Mouse (Mus musculus): ENCODE measurements around the gene Ints3. TPM values are rescaled to one million over a fixed set of nuclear protein-coding genes. Genes with fewer than 3 reads are reported as not detected.

The Ints3 gene
- polyA plus RNA-seq, 1 experiment from 2014 or later, result 26.0 TPM

Other genes starting within 250 kb of the Ints3 start
- gene Rps27, start 220.0 kb downstream of the Ints3 start, polyA plus RNA-seq (2014; fragmentation: Nextera tagmentation; extraction: Ambion mirVana), result 2,089 and 2,268 TPM in 2 replicates
- gene Rab13, start 219.9 kb downstream of the Ints3 start, polyA plus RNA-seq (2014; fragmentation: Nextera tagmentation; extraction: Ambion mirVana), result 18.1 and 19.8 TPM in 2 replicates
- 112 and 114 TPM in 2 replicates for gene Jtb, start 202.0 kb downstream of the Ints3 start, polyA plus RNA-seq (2014; fragmentation: Nextera tagmentation; extraction: Ambion mirVana)
- gene Creb3l4, start 190.1 kb downstream of the Ints3 start, polyA plus RNA-seq (2014; fragmentation: Nextera tagmentation; extraction: Ambion mirVana), result 5.2 and 6.1 TPM in 2 replicates
- 88.1 and 90.9 TPM in 2 replicates for gene Slc39a1, start 185.4 kb downstream of the Ints3 start, polyA plus RNA-seq (2014; fragmentation: Nextera tagmentation; extraction: Ambion mirVana)
- gene Crtc2, start 179.5 kb downstream of the Ints3 start, polyA plus RNA-seq (2014; fragmentation: Nextera tagmentation; extraction: Ambion mirVana), result 14.2 and 14.4 TPM in 2 replicates
- 4.1 and 4.7 TPM in 2 replicates for gene Dennd4b, start 168.4 kb downstream of the Ints3 start, polyA plus RNA-seq (2014; fragmentation: Nextera tagmentation; extraction: Ambion mirVana)
- 13.2 and 13.4 TPM in 2 replicates for gene Gatad2b, start 140.4 kb downstream of the Ints3 start, polyA plus RNA-seq (2014; fragmentation: Nextera tagmentation; extraction: Ambion mirVana)
- 24.3 and 26.2 TPM in 2 replicates for gene Slc27a3, start 43.7 kb downstream of the Ints3 start, polyA plus RNA-seq (2014; fragmentation: Nextera tagmentation; extraction: Ambion mirVana)
- gene Npr1, start 32.2 kb upstream of the Ints3 start, polyA plus RNA-seq (2014; fragmentation: Nextera tagmentation; extraction: Ambion mirVana), result 6.7 and 8.2 TPM in 2 replicates
- 137 and 166 TPM in 2 replicates for gene Ilf2, start 42.5 kb upstream of the Ints3 start, polyA plus RNA-seq (2014; fragmentation: Nextera tagmentation; extraction: Ambion mirVana)
- 79.6 and 89.9 TPM in 2 replicates for gene Snapin, start 57.4 kb upstream of the Ints3 start, polyA plus RNA-seq (2014; fragmentation: Nextera tagmentation; extraction: Ambion mirVana)
- gene Chtop, start 75.9 kb upstream of the Ints3 start, polyA plus RNA-seq (2014; fragmentation: Nextera tagmentation; extraction: Ambion mirVana), result 92.1 and 98.4 TPM in 2 replicates
- 37.2 and 49.6 TPM in 2 replicates for gene S100a1, start 80.8 kb upstream of the Ints3 start, polyA plus RNA-seq (2014; fragmentation: Nextera tagmentation; extraction: Ambion mirVana)
- 40.8 and 45.8 TPM in 2 replicates for gene S100a13, start 80.8 kb upstream of the Ints3 start, polyA plus RNA-seq (2014; fragmentation: Nextera tagmentation; extraction: Ambion mirVana)
- gene S100a14, start 93.2 kb upstream of the Ints3 start, polyA plus RNA-seq (2014; fragmentation: Nextera tagmentation; extraction: Ambion mirVana), result 15.6 and 21.5 TPM in 2 replicates
- 182 and 201 TPM in 2 replicates for gene S100a16, start 103.6 kb upstream of the Ints3 start, polyA plus RNA-seq (2014; fragmentation: Nextera tagmentation; extraction: Ambion mirVana)
- 5.2 and 7.9 TPM in 2 replicates for gene S100a3, start 127.0 kb upstream of the Ints3 start, polyA plus RNA-seq (2014; fragmentation: Nextera tagmentation; extraction: Ambion mirVana)
- gene S100a2, start 156.6 kb upstream of the Ints3 start, polyA plus RNA-seq (2014; fragmentation: Nextera tagmentation; extraction: Ambion mirVana), result not detected in 2 replicates
- not detected in 2 replicates for gene Gm42674, start 168.3 kb upstream of the Ints3 start, polyA plus RNA-seq (2014; fragmentation: Nextera tagmentation; extraction: Ambion mirVana)
- gene S100a4, start 170.1 kb upstream of the Ints3 start, polyA plus RNA-seq (2014; fragmentation: Nextera tagmentation; extraction: Ambion mirVana), result 16.8 and 22.9 TPM in 2 replicates
- 1.6 TPM in 1 of 2 replicates, not detected in the other for gene S100a5, start 174.9 kb upstream of the Ints3 start, polyA plus RNA-seq (2014; fragmentation: Nextera tagmentation; extraction: Ambion mirVana)
- gene S100a6, start 179.3 kb upstream of the Ints3 start, polyA plus RNA-seq (2014; fragmentation: Nextera tagmentation; extraction: Ambion mirVana), result 190 and 334 TPM in 2 replicates
- 0.84 TPM in 1 of 2 replicates, not detected in the other for gene S100a7a, start 220.4 kb upstream of the Ints3 start, polyA plus RNA-seq (2014; fragmentation: Nextera tagmentation; extraction: Ambion mirVana)
- gene S100a8, start 235.4 kb upstream of the Ints3 start, polyA plus RNA-seq (2014; fragmentation: Nextera tagmentation; extraction: Ambion mirVana), result 46.0 and 58.1 TPM in 2 replicates